10 mouse cellular contexts compared by ENCODE assay signal in the genomic region with DNA sequence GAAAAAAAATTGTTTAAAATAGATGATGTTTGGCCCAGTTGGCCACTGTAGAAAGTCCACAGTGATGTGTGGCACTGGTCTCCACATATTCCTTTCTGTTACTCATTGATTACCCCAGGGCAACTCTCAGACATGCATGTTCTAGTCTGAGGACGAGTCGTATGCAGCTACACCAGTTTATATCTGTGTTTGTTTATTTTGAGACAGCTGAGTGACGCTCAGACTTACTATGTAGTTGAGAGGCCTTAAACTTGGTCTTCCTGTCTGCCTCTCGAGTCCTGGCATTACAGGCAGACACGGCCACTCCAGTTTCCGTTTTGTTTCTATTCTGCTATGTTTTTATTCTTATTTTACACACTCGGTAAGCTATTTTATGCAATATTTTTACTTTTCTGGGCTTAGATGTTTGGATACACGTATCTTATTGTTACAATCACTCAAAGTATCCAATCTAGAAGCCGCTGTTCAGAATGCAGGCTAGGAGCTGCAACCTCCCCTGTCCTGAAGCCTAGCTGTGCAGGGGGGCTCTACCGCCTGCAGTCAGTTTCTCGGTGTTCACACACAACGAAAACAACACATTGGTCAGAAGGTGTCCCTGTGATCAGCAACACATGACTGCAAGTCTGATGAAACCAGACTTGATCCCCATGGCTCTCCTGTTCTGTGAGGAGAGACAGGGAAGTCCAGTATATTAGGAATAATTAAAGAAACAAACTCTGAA. TPM values are rescaled to one million over a fixed set of nuclear protein-coding genes. Genes with fewer than 3 reads are reported as not detected.
DNase-seq lines count a peak whose midpoint lies in the region; ATAC-seq lines count a peak whose summit lies in the region.
"Had no signal": no experiment of that assay in that cellular context is flagged by ENCODE, and none has a peak within 500 bp of the region (broad histone marks: within the 10 kb centered on the region; RNA-seq: fewer than 3 reads in every experiment).

No protein-coding gene starts in this region.

- peak overlapping the region; percentile 15; the same call in 1 of the 2 replicates for H3K4me2 ChIP-seq in intestine, embryonic 14.5 days (ENCODE audit: low read length)
- H3K4me2 ChIP-seq in intestine, embryonic 16.5 days (ENCODE audit: low read depth, low read length): no peak overlapping the region
- H3K4me2 ChIP-seq in neural tube, embryonic 15.5 days: peak overlapping the region; percentile 6; the same call in 1 of the 2 replicates
- peak overlapping the region; percentile 35 for H3K4me2 ChIP-seq in stomach, embryonic 16.5 days (ENCODE audit: low read depth, low read length)
- H3K4me2 ChIP-seq: limb, embryonic 15.5 days; stomach, embryonic 15.5 days had no signal

- ATAC-seq in intestine, embryonic 14.5 days (replicated peaks; ENCODE audit: low FRiP score, low TSS enrichment, low read depth): no peak
- ATAC-seq in intestine, embryonic 16.5 days: no peak
- no peak for ATAC-seq in neural tube, embryonic 15.5 days (ENCODE audit: low FRiP score)
- ATAC-seq in granulocyte monocyte progenitor cell, adult 5-6 weeks (replicated peaks; ENCODE audit: poor library complexity, severe bottlenecking): 0 out of 2 replicates have a peak, but pooled peaks have one; percentile 2
- no peak for ATAC-seq in stomach, embryonic 16.5 days (ENCODE audit: insufficient read depth, low FRiP score)

- DNase-seq in intestine, embryonic 14.5 days (ENCODE audit: low spot score): no peak
- DNase-seq in neural tube, embryonic 10.5 days (ENCODE audit: extremely low spot score, low spot score): no peak
- DNase-seq in adrenal gland, postnatal 25 days: no peak
- DNase-seq: kidney, postnatal 10 days had no signal

- H3K27me3 ChIP-seq in intestine, embryonic 14.5 days (replicated peaks; ENCODE audit: control insufficient read depth, insufficient read depth, low read length): no peaks in the 10 kb centered on the region
- no peaks in the 10 kb centered on the region for H3K27me3 ChIP-seq in intestine, embryonic 16.5 days (replicated peaks; ENCODE audit: control insufficient read depth, insufficient read depth, low read length)
- H3K27me3 ChIP-seq in neural tube, embryonic 15.5 days (replicated peaks): no peaks in the 10 kb centered on the region
- H3K27me3 ChIP-seq in stomach, embryonic 16.5 days (ENCODE audit: control insufficient read depth, insufficient read depth, low read length): no peaks in the 10 kb centered on the region
- H3K27me3 ChIP-seq: limb, embryonic 15.5 days; stomach, embryonic 15.5 days had no signal

- WGBS in intestine, embryonic 14.5 days: 59% methylated on average over 12 of the region's 12 CpGs
- WGBS in intestine, embryonic 16.5 days: 63% methylated on average over 12 of the region's 12 CpGs
- WGBS in neural tube, embryonic 15.5 days: 79% methylated on average over 12 of the region's 12 CpGs
- 64% methylated on average over 12 of the region's 12 CpGs for WGBS in stomach, embryonic 16.5 days

- H3K9me3 ChIP-seq in intestine, embryonic 14.5 days (ENCODE audit: control insufficient read depth, low read length): no peaks in the 10 kb centered on the region
- H3K9me3 ChIP-seq in intestine, embryonic 16.5 days (ENCODE audit: control insufficient read depth, low read length): no peaks in the 10 kb centered on the region
- no peaks in the 10 kb centered on the region for H3K9me3 ChIP-seq in neural tube, embryonic 15.5 days (replicated peaks)
- H3K9me3 ChIP-seq in stomach, embryonic 16.5 days (replicated peaks; ENCODE audit: control insufficient read depth, low read length): no peaks in the 10 kb centered on the region
- H3K9me3 ChIP-seq: limb, embryonic 15.5 days; stomach, embryonic 15.5 days had no signal

- no peak overlapping the region for H3K4me3 ChIP-seq in intestine, embryonic 14.5 days (ENCODE audit: low read depth, low read length)
- H3K4me3 ChIP-seq in intestine, embryonic 16.5 days (ENCODE audit: low read length): no peak overlapping the region
- H3K4me3 ChIP-seq in neural tube, embryonic 15.5 days (replicated peaks): no peak overlapping the region
- no peak overlapping the region; the same call in 1 of the 2 replicates for H3K4me3 ChIP-seq in stomach, embryonic 16.5 days (replicated peaks; ENCODE audit: low read length)
- H3K4me3 ChIP-seq: limb, embryonic 15.5 days; stomach, embryonic 15.5 days had no signal

- no peak overlapping the region for H3K9ac ChIP-seq in intestine, embryonic 14.5 days (ENCODE audit: low read length)
- no peak overlapping the region for H3K9ac ChIP-seq in intestine, embryonic 16.5 days (ENCODE audit: low read depth, low read length)
- H3K9ac ChIP-seq in neural tube, embryonic 15.5 days (replicated peaks): no peak overlapping the region
- no peak overlapping the region for H3K9ac ChIP-seq in stomach, embryonic 16.5 days (ENCODE audit: low read length)
- H3K9ac ChIP-seq: limb, embryonic 15.5 days; stomach, embryonic 15.5 days had no signal

- H3K27ac ChIP-seq in intestine, embryonic 14.5 days (ENCODE audit: low read depth): no peak overlapping the region
- no peak overlapping the region for H3K27ac ChIP-seq in intestine, embryonic 16.5 days (ENCODE audit: low read length)
- no peak overlapping the region for H3K27ac ChIP-seq in neural tube, embryonic 15.5 days (replicated peaks)
- no peak overlapping the region for H3K27ac ChIP-seq in stomach, embryonic 16.5 days (ENCODE audit: low read length)
- H3K27ac ChIP-seq: limb, embryonic 15.5 days; stomach, embryonic 15.5 days had no signal

- H3K4me1 ChIP-seq in intestine, embryonic 14.5 days (replicated peaks; ENCODE audit: control insufficient read depth, insufficient read depth, low read length): peaks cover 13% of the 10 kb centered on the region
- H3K4me1 ChIP-seq in intestine, embryonic 16.5 days (ENCODE audit: control insufficient read depth, insufficient read depth, low read length): peaks cover 5% of the 10 kb centered on the region; the same call in 1 of the 2 replicates
- peaks cover 8% of the 10 kb centered on the region for H3K4me1 ChIP-seq in neural tube, embryonic 15.5 days
- peaks cover 16% of the 10 kb centered on the region for H3K4me1 ChIP-seq in stomach, embryonic 16.5 days (ENCODE audit: control insufficient read depth, insufficient read depth, low read length)

- no peaks in the 10 kb centered on the region for H3K36me3 ChIP-seq in intestine, embryonic 14.5 days (ENCODE audit: control insufficient read depth, insufficient read depth, low read length)
- H3K36me3 ChIP-seq in intestine, embryonic 16.5 days (ENCODE audit: control insufficient read depth, insufficient read depth, low read length): no peaks in the 10 kb centered on the region
- no peaks in the 10 kb centered on the region for H3K36me3 ChIP-seq in neural tube, embryonic 15.5 days
- no peaks in the 10 kb centered on the region for H3K36me3 ChIP-seq in stomach, embryonic 16.5 days (ENCODE audit: control insufficient read depth, insufficient read depth, low read length)
- H3K36me3 ChIP-seq: limb, embryonic 15.5 days; stomach, embryonic 15.5 days had no signal

RNA-seq across cellular contexts. Expression of a gene that starts 12.4 kb away (rescaled TPM):
- 15.8 and 16.0 TPM in 2 replicates for polyA plus RNA-seq in intestine, embryonic 14.5 days (2014; fragmentation: Nextera tagmentation; extraction: Ambion mirVana)
- polyA plus RNA-seq in intestine, embryonic 16.5 days (2015; fragmentation: Nextera tagmentation; extraction: Ambion mirVana): 10.6 and 12.4 TPM in 2 replicates
- 15.7 and 17.3 TPM in 2 replicates for polyA plus RNA-seq in neural tube, embryonic 15.5 days (2015; fragmentation: Nextera tagmentation; extraction: Ambion mirVana)
- total RNA-seq in granulocyte monocyte progenitor cell, adult 5-6 weeks (2014; fragmentation: Nextera tagmentation): 16.9 and 18.1 TPM in 2 replicates
- total RNA-seq in granulocyte monocyte progenitor cell, adult 5-6 weeks (2017): 38.5 and 38.7 TPM in 2 replicates
- polyA plus RNA-seq in stomach, embryonic 16.5 days (2015; fragmentation: Nextera tagmentation; extraction: Ambion mirVana): 15.5 and 17.7 TPM in 2 replicates
- 52.2 and 89.9 TPM in 2 replicates for total RNA-seq in adrenal gland, postnatal 25 days (2021)

RNA-seq across cellular contexts. Expression of a gene that starts 34.3 kb away (rescaled TPM):
- polyA plus RNA-seq in intestine, embryonic 14.5 days (2014; fragmentation: Nextera tagmentation; extraction: Ambion mirVana): 10.7 and 11.1 TPM in 2 replicates
- 8.1 and 9.5 TPM in 2 replicates for polyA plus RNA-seq in intestine, embryonic 16.5 days (2015; fragmentation: Nextera tagmentation; extraction: Ambion mirVana)
- polyA plus RNA-seq in neural tube, embryonic 15.5 days (2015; fragmentation: Nextera tagmentation; extraction: Ambion mirVana): 31.2 and 37.0 TPM in 2 replicates
- total RNA-seq in granulocyte monocyte progenitor cell, adult 5-6 weeks (2014; fragmentation: Nextera tagmentation): 14.1 and 16.7 TPM in 2 replicates
- 6.6 TPM in 2 replicates for total RNA-seq in granulocyte monocyte progenitor cell, adult 5-6 weeks (2017)
- 9.7 and 10.5 TPM in 2 replicates for polyA plus RNA-seq in stomach, embryonic 16.5 days (2015; fragmentation: Nextera tagmentation; extraction: Ambion mirVana)
- total RNA-seq in adrenal gland, postnatal 25 days (2021): 8.9 and 11.3 TPM in 2 replicates

RNA-seq across cellular contexts. Expression of a gene that starts 48.9 kb away (rescaled TPM):
- polyA plus RNA-seq in intestine, embryonic 14.5 days (2014; fragmentation: Nextera tagmentation; extraction: Ambion mirVana): 3.2 and 3.9 TPM in 2 replicates
- polyA plus RNA-seq in intestine, embryonic 16.5 days (2015; fragmentation: Nextera tagmentation; extraction: Ambion mirVana): 2.8 and 3.5 TPM in 2 replicates
- 4.0 and 4.1 TPM in 2 replicates for polyA plus RNA-seq in neural tube, embryonic 15.5 days (2015; fragmentation: Nextera tagmentation; extraction: Ambion mirVana)
- total RNA-seq in granulocyte monocyte progenitor cell, adult 5-6 weeks (2014; fragmentation: Nextera tagmentation): not detected in 2 replicates
- not detected in 2 replicates for total RNA-seq in granulocyte monocyte progenitor cell, adult 5-6 weeks (2017)
- polyA plus RNA-seq in stomach, embryonic 16.5 days (2015; fragmentation: Nextera tagmentation; extraction: Ambion mirVana): 2.2 and 2.9 TPM in 2 replicates
- total RNA-seq in adrenal gland, postnatal 25 days (2021): 3.6 and 4.8 TPM in 2 replicates
